Mouse (Mus musculus) left cerebral cortex, postnatal 36 days (tissue): ENCODE results near the gene Kifc3. TPM values are rescaled to one million over a fixed set of nuclear protein-coding genes. Genes with fewer than 3 reads are reported as not detected.
"Not testable (repeated sequence)": the region's sequence is repeated elsewhere in the genome, so short reads cannot be mapped to it uniquely, and the experiment has no call there.

Experiments
- DNase-seq, 2 experiments: peaks; one replicate each; pipeline ENCODE4 v3.0.0; 2021 to 2022; ENCODE audit warnings: low spot score in 2 of 2, mixed read lengths in 1 of 2
- intact Hi-C: fragments of 180-260 bp; cut with DNase I; formaldehyde crosslinking; loops from one replicate; pipeline ENCODE4 v1.15.1; 2025
- total RNA-seq, 2 experiments: library from RNA; stranded (reverse); gene quantifications; 2 replicates each; pipeline ENCODE4 v1.2.3; 2021

Gene Kifc3
- total RNA-seq, 2 experiments from 2014 or later, result 51.8 to 59.0 TPM

DNA sequence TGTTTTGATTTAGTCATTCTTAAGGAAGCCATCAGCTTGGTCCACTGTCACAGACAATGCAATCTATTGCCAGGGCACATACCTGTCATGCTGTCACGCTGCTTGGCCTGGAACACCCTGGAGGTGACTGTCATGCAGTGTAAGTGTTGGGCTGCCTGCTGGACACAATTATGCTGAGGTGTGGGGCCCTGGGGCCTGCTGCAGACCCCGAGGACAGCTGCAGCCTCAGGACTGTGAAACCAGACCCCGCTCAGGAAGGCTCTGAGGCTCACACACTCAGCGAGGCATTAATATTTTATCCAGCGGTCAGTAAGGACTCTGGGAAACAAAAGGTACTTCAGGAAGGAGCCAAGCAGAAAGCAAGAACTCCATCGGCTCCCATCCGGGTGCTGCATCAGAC is 38.1 kb downstream of the Kifc3 start:
- intact Hi-C loops, result no loop called here
- no peak for DNase-seq

DNA sequence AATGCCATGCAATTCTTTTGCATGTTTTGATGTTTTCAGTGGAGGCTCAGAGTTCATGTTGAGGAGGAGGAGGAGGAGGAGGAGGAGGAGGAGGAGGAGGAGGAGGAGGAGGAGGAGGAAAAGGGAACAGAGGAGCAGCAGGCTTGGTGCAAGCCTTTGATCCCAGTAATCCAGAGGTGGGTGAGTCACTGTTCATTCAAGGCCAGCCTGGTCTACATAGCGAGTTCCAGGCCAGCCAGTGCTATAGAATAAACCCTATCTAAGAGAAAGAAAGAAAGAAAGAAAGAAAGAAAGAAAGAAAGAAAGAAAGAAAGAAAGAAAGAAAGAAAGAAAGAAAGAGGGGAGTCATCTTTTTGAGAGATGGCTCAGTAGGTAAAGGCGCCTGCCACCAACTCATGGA is 38.6 kb downstream of the Kifc3 start:
- intact Hi-C loops, DNase-seq: not testable (repeated sequence)

DNA sequence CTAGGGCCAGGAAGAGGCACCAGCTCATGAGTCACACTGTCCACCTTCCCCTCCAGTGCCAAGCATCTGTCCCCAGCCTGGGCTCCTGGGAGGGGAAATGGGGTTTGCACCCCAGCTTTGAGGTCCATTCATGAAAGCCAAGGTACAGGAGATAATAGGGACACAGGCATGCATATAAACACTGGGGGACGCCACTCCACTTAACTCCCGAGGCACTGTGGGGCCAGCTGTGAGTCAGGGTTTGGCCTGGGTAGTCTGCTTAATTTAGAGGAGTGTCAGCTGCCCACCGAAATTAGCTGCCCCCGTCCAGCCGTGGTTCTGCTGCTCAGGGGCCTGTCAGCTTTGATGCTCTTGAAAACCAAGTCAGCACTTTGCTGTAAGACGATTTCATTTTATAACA is 39.8 kb downstream of the Kifc3 start:
- intact Hi-C loops, result no loop called here
- no peak for DNase-seq

DNA sequence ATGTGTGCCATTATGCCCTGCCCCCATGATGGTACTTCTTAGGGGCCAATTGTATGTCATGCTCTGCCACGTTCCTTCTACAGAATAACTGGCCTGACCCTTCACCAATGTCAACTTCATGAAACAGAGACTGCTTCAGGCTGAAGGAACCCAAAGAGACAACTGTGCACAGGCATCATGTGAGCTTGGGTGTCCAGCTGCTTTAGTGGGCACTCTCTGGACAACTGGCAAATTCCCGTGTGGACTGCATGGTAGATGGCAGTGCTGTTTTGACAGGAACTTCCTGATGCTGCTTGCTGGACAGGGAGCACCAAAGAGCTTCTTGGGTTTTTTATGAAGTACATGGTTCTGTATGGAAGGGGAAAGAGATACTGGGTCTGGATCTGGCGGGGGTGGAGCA is 43.3 kb downstream of the Kifc3 start:
- intact Hi-C loops, result no loop called here
- no peak for DNase-seq

DNA sequence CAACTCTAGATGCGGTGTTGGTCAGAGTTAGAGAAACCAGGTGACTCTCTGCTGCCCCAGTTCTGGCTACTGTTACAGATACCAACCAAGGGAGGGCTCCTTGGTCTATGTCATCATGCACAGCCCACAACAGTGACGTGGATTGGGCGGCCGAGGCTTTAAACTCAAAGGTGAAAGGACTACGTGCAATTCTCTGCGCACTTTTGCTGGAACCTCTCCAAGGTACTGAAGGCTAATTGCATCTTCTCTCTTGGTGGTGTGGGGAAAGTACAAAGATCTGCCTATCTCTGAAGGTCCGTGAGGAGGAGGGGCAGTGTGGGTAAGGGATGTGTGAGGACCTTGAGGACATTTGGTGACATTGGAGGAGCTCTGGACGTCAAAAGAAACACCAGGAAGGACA is 44.0 kb downstream of the Kifc3 start:
- no peak for DNase-seq
- intact Hi-C loops, result no loop called here

DNA sequence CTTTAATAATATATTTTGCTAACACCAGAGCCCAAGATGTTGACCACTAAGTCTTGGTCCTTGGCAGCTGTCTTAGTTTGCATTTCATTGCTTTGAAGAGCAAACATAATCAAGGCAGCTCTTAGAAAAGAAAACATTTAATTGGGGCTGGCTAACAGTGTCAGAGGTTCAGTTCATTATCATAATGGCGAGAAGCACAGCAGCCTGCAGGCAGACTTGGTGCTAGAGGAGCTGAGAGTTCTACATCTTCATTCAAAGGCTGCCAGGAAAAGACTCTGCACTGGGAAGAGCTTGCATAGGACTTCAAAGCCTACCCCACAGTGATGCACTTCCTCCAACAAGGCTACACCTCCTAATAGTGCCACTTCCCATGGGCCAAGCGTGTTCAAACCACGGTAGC is 45.5 kb downstream of the Kifc3 start:
- no peak for DNase-seq
- intact Hi-C loops, result no loop called here

DNA sequence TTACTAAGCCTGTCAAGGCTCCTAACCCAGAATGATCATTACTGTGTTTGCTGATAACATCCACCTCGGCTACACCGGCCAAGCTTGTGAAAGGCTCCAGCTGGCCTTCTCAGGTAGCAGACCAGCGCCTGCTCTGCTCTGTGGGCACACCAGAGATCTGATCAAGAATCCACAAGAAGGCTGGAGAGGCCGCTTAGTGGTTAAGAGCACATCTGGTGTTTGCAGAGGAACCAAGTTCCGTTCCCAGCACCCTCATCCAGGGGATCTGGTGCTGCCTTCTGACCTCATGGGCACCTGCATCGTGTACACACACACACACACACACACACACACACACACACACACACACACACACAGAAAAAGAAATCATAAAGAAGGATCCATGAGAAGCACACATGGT is 46.5 kb downstream of the Kifc3 start:
- intact Hi-C loops, result no loop called here
- no peak for DNase-seq

DNA sequence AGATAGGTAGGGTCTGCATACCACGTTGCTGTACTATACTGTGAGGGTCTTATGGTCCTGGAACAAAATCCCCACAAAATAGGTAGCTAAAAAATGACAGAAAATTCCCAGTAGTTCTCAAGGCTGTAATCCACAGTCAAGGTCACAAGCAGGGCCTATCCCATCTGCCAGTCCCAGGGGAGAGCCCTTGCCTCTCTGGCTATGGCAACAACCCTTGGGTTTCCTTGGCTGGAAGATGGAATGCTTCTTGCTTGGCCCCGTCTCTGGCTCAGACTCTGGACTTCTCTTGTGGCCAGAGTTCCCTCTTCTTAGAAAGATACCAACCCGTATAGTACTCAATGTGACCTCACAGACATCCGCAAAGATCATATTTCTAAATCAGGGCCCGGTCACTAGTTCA is 47.3 kb downstream of the Kifc3 start:
- intact Hi-C loops, result no loop called here
- no peak for DNase-seq

DNA sequence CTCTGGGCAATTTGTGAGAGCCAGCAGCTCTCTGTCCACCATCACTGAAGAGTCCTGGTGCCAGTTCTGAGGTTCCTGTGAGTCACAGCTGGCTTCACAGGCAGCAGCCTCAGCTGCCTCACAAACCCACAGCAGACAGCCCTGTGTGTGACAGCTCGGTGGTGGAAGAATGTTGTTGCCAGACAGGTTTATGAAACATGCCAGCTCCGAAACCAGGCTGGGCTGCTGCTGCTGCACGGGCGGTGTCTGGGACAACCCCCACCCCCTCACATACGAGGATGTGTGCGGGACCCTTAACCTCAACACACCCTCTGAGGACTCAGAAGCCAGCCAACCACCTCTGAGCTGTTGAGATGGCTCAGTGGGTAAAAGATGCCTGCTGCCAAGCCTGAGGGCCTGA is 48.0 kb downstream of the Kifc3 start:
- intact Hi-C loops, result no loop called here
- DNase-seq, result no peak

DNA sequence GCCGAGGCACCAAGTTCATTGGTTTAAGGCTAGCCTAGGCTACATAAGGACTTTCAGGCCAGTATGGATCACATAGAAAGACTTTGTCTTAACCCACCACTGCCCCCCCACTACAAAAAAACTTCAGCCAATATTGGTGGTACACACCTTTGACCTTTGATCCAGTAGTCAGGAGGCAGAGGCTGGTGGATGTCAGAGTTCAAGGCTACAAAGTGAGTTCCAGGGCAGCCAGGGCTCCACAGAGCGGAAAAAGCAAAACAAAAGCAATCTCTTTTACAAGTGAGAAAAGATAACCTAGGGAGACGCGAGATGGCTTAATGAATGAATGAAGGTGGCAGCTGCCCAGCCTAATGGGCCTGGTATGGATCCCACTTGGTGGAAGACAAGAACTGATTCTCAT is 48.6 kb downstream of the Kifc3 start:
- intact Hi-C loops, result no loop called here

DNA sequence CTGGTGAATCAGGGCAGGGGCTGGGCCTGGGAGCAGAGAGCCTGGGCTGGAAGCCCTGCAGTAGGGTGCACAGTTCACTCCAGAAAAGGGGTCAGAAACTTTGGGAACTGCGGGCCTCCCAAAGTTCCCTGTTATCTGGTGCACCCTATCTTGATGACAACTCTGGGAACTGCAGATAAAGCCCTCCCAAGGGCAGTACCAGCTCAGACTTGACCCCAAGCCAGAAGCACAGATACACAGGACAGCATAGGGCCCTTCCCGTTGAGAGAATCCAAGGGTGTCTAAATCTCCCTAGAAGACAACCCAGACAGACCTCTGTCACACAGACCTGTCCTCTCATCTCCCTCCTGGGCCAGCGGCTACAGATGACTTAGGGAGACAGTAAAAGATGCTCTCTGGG is 52.0 kb downstream of the Kifc3 start:
- intact Hi-C loops, result no loop called here
- DNase-seq, result no peak

More for the DNA sequence above, 48.6 kb downstream of the Kifc3 start:
- no peak for DNase-seq

DNA sequence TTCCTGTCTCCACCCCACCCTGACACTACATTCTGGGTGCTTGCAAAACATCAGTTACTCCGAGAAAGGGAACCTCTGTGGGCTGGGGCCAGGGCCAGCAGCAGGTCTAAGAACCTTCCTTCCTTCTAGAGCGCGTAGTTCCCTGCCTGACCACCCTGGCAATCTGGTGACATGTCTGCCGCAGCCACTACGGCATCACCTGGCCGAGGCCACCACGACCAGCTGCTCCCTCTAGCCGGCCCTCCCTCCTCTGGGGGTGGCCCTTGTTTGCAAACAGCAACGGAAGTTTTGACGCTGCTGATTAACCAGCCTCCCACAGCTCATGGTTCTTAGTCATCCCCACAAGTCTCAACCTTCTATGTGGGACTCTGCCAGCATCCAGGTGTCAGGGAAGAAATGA is 53.2 kb downstream of the Kifc3 start:
- intact Hi-C loops, result no loop called here
- no peak for DNase-seq

DNA sequence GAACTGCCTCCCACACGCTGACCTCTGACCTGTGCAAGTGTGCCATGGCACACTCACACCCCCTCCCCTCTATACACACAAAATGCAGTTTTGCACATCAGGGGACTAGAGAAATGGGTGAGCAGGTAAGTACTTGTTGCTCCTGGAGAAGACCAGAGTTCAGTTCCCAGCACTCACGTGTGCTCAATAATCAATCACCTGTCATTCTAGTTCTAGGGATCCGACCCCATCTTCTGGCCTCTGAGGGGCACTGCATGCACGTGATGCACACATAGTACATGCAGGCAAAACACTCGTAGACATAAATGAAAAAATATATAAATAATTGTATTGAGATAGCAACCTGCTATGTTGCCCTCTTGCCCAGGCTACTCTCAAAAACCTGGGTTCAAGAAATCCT is 55.8 kb downstream of the Kifc3 start:
- no peak for DNase-seq
- intact Hi-C loops, result no loop called here

DNA sequence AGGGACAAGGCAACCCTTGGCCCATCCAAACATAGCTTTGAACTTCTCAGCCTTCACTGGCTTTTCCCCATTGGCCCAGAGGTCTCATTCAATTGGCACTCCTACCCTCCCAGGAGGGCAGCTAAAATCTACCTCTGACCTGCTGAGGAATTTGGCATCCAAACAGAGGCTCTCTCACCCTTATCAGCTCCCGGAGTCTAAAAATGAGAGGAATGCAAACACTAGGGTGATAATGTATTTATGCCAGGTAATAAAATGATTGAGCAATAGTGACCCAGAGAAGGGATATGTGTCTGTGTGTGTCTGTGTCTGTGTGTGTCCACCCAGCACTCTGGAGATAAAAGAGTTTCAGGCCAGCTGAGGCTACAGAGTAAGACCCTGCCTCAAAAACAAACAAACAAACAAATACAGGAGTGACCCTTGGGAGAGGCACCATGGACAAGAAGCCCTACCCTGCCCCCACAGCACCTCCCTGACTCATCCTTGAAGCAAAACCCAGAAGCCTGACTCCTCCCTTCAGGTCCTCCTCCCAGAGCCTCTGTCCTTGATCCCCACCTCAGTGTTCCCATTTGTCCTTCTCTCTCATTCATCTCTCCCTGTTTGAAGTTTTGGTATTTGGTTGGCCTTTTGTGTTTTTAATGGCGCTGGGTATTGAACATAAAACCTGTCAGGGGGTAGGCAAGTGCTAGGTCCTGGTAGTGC is 56.4 kb downstream of the Kifc3 start:
- intact Hi-C loops, result no loop called here
- no peak for DNase-seq

DNA sequence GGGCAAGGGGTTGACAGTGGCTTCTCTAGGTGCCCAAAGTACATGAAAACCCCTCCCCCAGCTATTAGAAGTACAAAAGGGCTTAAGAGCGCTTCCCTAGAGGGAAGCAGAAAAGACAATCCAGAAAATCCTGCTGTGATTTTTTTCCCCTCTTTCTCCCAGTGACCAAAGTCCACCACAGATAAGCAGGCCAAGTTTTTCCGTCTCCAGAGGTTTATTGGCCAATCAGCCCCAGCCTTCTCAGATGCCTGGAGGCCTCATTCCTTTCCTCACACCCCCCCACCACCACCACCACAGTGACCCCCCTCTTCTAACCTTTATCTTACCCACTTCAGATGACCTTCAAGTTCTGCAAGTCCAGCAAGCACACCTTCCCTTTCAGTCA is 58.0 kb downstream of the Kifc3 start:
- no peak for DNase-seq
- intact Hi-C loops, result no loop called here

DNA sequence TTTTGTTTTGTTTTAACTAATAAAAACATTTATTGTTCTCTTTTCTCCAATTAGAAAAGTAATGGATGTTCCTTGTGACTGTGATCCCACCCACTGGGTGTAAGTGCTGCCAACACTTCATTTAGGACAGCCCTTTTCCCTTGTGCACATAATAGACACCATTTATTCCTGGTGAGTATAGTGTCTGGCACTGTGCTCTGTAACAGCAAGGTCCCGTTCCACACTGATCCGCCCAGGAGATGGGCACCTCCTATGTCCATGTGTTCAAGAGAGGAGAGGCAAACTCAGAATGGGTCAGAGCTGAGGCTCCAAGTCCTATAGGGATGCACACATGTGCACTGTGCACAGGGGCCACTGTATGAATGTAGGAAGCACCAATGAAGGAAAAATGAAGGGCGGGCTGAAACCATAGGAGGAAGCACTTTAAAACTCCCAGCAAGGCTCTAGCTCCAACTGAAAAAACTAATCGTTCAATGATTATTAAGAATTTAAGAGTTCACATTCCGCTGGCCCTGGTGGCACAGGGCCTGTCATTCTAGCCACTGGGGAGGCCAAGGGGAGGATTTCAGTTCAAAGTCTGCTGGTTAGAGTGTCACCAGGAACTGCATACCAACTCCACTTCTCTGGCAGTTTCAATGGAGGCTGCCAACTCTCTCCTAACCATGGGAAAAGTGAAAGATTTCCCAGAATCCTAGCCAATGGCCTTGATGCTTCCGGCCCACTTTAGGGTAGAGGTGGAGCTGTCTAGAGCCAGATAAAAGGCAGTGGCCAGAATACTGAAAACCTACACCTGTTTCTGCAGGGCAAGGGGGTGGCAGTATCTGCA is 58.6 kb downstream of the Kifc3 start:
- DNase-seq, result no peak
- intact Hi-C loops, result no loop called here

DNA sequence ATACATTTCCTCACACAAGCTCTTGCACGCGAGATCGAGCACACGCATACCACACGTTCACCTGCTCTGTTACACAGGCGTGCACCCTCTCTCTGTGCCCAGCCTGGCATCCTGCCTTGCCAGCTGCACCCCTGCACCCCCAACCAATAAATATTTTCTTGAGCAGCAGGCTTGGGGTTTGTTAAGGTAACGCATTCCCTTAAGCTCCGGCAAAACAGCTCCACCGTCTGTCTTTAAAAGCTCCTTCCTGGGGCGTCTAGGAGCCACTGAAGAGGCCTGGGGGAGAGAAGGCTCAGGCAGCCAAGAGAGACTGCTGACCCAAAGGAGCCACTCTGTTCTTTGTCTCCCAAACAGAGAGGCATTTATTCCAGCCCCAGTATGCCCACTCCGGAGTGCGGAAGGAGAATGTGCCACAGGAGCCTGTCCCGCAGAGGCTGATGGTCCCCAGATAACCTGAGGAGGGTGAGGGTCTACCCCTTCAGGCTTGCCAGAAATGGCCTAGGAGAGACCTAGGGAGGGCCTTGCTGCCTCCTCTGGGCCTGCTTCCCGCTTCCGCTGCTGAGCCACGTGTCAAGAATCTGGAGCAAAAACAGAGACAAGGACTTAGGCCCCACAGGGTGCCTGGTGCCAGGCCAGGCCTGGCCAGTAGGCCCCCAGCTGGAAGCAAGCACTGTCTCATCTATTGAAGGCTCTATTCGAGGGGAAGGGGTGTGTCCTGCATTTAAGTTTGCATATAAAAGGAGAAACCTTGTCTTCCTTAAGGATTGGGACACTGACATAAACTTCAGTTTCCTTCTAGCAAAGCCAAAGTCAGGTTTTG is 59.4 kb downstream of the Kifc3 start:
- intact Hi-C loops, result no loop called here
- DNase-seq, result peak; percentile 42 to 49

DNA sequence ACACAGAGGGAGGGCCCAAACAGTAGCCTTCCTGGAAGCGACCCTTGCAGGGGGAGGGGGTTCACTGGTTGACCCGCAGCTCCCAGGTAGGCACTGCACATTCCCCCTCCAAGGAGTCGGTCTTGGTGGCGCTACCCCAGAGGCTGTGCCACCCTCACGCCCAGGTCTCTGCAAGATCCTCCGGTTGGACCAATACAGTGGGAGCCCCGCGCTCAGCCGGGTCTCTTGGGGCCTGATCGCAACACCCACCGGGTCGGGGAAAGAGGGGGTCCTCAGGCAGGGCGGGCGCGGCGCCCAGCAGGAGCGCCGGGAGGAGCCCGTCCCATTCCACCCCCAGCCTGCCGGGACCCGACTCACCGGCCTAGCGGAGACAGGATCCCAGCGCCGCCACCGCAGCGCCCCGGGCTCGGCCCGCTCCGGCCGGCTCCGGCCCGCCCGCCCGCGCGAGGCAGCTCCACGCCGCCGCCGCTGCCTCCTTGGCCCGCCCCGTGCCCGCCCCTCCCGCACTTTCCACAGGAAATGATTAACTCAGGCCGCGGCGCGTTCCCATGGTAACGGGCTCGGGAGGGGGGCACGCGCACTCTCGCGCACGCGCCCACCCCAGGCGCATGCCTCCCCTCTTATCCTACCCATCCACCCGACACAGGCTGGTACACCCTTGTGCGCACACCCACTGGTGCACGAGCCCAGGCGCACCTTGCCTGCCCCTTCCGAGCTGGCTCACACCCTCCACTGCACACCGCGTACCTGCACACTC is 60.4 kb downstream of the Kifc3 start:
- intact Hi-C loops, result no loop called here
- DNase-seq, result peak; percentile 86 to 87

DNA sequence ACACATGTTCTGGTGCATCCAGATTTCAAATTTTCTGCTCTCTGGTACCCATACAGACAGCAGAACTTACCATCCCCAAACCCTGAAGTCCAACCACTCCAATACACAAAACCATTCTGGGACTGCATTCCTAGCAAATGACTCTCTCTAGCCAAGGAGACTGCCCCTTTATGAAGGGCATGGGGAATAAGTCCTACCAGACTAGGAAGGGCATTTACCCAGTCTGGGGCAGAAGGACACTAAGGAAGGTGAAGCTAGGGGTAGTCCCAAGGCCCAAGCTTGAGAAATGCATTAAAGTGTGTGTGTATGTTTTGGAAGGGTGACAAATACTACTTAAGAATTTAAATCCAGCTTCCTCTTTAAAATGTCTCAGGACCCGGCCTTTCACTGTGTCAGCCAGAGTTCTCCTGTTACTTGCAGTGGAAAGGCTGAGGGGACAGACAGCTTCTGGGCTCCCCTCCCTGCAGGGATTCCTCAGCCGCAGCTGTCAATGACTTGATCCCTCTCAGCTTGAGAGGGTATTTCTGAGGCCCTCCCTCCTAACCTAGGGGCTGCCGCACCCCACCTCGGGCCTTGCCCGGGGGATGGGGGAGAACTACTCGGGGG is 61.0 kb downstream of the Kifc3 start:
- intact Hi-C loops, result no loop called here
- DNase-seq, result no peak
